Mouse (Mus musculus): ENCODE data around the gene Lmna. TPM values are rescaled to one million over a fixed set of nuclear protein-coding genes. Genes with fewer than 3 reads are reported as not detected.

Gene Lmna
- total and polyA plus RNA-seq, 2 experiments from 2014 or later, result 59.7 to 61.1 TPM

DNA sequence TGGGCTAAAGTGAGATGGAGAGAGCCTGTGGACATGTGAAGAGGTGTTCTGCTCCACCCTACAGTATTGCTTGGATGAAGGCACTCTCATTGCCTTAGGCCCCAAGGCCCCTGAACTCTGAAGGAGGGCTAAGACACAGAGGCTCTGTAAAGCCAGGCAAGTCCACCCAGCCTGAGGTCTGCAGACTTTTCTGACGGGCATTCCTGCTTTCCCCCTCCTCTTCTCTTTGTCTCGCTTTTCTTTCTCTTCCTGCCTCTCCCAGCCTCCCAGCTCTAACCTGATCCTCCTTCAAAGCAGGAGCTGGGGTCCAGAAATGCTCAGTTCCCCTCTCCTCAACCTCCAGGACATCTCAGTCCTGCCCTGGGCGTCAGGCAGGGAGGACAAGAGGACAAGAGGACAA lies 25.2 kb upstream of the Lmna start:
- peaks cover 19% of the 10 kb centered on the region for H3K36me3 ChIP-seq (ENCODE audit: insufficient read depth, low read length)
- H3K4me1 ChIP-seq (ENCODE audit: insufficient read depth, low read length), result peaks cover 38% of the 10 kb centered on the region
- peak overlapping the region; percentile 36; the same call in 1 of the 2 replicates for H3K27ac ChIP-seq
- no peak for ATAC-seq
- H3K9me3 ChIP-seq (ENCODE audit: low read length), result no peaks in the 10 kb centered on the region
- DNase-seq (ENCODE audit: low spot score), result no peak
- TF ChIP-seq CTCF (IDR thresholded peaks at IDR 0.05; ENCODE audit: low read depth), result no peak
- peak overlapping the region; percentile 66 for H3K4me3 ChIP-seq (ENCODE audit: low read length)
- H3K27me3 ChIP-seq (ENCODE audit: insufficient read depth, low read length), result no peaks in the 10 kb centered on the region
- WGBS, result 20% methylated on average over 3 of the region's 3 CpGs
- H3K4me2 ChIP-seq (ENCODE audit: low read depth, low read length), result peak overlapping the region; percentile 87
- H3K9ac ChIP-seq (replicated peaks; ENCODE audit: low read length), result peak overlapping the region; percentile 49

DNA sequence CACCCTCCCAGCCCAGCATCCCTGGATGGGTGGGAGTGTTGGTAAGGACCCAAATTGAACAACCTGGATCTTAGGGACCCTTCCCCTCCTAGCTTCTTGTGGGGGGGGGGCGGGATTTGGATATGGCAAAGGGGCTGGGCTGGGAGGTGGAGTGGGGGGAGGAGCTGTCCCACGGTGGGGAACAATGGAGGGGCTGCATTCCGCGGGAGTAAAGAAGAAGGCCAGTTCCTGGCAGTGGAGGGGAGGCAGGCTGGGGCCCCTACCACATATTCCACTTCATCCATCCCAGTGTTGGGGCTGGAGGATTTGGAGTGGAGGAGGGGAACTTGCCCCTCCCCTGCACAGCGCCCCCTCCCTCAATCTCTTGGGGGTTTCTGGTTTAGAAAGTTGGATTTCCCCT lies 23.9 kb upstream of the Lmna start:
- 2% methylated on average over 5 of the region's 5 CpGs for WGBS
- Histone ChIP-seq H3K4me1 (ENCODE audit: insufficient read depth, low read length) (peaks cover 47% of the 10 kb centered on the region), H3K27me3 (ENCODE audit: insufficient read depth, low read length) (no peaks in the 10 kb centered on the region)

DNA sequence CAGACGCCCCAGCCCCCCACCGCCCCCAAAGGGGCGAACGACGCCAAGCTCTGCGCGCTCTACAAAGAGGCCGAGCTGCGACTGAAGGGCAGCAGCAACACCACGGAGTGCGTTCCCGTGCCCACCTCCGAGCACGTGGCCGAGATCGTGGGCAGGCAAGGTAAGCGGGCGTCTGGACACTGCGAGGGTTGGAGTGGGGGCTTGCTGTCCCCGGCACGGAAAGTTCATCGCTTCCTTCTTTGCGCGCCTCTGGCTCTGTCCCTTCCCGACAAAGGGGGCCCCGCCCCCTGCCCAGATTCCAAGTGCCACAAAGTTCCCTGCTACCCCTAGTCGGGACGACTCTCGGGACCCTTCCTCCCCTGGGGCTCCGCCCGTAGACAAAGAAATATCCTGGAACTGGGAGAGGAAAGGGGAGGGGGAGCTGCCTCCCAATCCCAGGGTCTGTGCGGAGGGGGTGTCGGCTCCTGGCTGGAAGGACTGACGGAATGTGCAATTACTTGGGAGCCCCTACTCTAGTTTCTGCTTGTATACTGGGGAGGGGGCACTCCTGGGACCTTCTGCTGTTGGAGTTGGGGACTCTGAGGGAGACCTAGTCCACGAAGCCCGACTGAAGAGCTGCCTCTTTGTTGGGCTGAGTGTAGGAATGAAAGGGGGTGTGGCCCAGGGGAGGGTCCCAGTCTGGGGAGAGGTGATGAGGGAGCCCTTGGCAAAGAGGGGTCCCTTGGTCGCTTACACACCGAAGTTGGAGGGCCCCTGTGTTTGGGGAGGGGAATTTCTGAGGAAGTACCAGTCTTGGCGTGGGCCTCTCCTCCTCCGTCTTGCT lies 23.1 kb upstream of the Lmna start:
- Histone ChIP-seq H3K4me2 (ENCODE audit: low read depth, low read length) (peak overlapping the region; percentile 87), H3K9me3 (ENCODE audit: low read length) (no peaks in the 10 kb centered on the region), H3K4me3 (ENCODE audit: low read length) (peak overlapping the region; percentile 66), H3K36me3 (ENCODE audit: insufficient read depth, low read length) (peaks cover 13% of the 10 kb centered on the region), H3K27ac (peak overlapping the region; percentile 92), H3K9ac (replicated peaks; ENCODE audit: low read length) (peak overlapping the region; percentile 94), H3K4me1 (ENCODE audit: insufficient read depth, low read length) (peaks cover 47% of the 10 kb centered on the region), H3K27me3 (ENCODE audit: insufficient read depth, low read length) (no peaks in the 10 kb centered on the region)
- WGBS, result under 1% methylated on average over 35 of the region's 40 CpGs
- DNase-seq (ENCODE audit: low spot score) (peak; percentile 62), ATAC-seq (peak; percentile 15)
- no peak for TF ChIP-seq CTCF (IDR thresholded peaks at IDR 0.05; ENCODE audit: low read depth)

More for the DNA sequence above, 23.9 kb upstream of the Lmna start:
- no peak for DNase-seq (ENCODE audit: low spot score)
- peak overlapping the region; percentile 66 for H3K4me3 ChIP-seq (ENCODE audit: low read length)
- peaks cover 19% of the 10 kb centered on the region for H3K36me3 ChIP-seq (ENCODE audit: insufficient read depth, low read length)
- ATAC-seq, result no peak
- H3K9me3 ChIP-seq (ENCODE audit: low read length), result no peaks in the 10 kb centered on the region
- H3K4me2 ChIP-seq (ENCODE audit: low read depth, low read length), result peak overlapping the region; percentile 87
- TF ChIP-seq CTCF (IDR thresholded peaks at IDR 0.05; ENCODE audit: low read depth), result no peak
- peak overlapping the region; percentile 94 for H3K9ac ChIP-seq (replicated peaks; ENCODE audit: low read length)
- peak overlapping the region; percentile 92 for H3K27ac ChIP-seq

DNA sequence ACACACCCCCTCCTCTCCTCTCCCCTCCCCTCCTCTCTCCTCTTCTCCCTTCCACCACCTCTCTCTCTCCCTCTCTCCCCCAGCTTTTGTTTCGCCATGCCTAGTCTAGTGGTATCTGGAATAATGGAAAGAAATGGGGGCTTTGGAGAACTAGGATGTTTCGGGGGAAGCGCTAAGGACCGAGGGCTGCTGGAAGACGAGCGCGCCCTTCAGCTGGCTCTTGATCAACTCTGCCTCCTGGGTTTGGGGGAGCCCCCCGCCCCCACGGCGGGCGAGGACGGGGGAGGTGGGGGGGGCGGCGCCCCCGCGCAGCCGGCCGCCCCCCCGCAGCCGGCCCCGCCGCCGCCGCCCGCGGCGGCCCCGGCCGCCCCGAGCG lies 22.5 kb upstream of the Lmna start, which contains the start of gene Mex3a:
Gene Mex3a, plus strand, starts transcription at position 97 of the 376 bp plus-strand sequence.
- WGBS, result 4% methylated on average over 18 of the region's 31 CpGs

DNA sequence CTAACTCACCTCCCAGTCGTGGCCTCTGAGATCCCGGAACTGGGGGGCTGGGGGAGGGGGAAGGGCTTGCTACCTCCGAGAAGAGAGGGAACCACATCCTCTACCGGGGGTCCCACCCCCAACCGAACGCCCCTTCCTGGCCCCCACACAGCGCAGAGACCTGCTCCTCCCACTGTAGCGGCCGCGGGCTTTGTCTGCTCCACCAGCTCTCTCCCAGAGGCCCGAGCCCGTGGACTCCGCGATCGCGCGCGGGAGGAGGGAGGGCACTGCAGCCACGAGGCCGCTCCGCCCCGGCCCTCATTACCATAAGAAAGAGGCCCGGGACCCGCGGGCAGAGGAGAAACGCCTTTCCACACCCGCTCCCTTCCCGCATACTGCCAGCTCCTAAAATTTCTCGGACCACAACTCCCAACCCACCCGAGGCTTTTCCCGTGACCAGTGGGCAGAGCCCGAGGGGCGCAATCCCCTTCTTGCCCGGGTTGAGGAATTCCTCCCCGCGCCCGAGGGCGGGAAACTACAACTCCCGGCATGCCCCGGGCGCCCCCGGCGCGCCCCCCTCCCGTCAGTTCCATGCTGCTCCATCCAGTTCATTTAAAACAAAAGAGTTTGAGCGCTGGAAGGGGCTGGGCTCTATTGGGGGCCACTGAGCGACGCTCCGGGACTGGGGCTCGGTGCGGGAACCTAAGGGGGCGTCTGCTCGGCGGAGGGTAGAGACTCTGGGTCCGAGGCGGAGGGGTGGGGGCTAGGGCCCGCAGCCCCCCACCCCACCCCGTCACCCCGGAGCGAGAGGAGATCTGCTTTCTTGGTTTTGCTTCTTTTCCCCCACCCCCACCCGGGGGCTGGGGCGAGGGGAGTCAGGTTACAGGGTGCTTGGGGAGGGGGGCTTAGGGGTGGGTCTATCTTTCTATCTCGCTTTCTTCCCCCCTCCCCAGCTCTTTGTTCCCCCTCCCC lies 21.9 kb upstream of the Lmna start:
- no peak for TF ChIP-seq CTCF (IDR thresholded peaks at IDR 0.05; ENCODE audit: low read depth)
- Histone ChIP-seq H3K27ac (peak overlapping the region; percentile 92), H3K4me3 (ENCODE audit: low read length) (peak overlapping the region; percentile 66), H3K27me3 (ENCODE audit: insufficient read depth, low read length) (no peaks in the 10 kb centered on the region), H3K4me1 (ENCODE audit: insufficient read depth, low read length) (peaks cover 48% of the 10 kb centered on the region), H3K9me3 (ENCODE audit: low read length) (no peaks in the 10 kb centered on the region), H3K36me3 (ENCODE audit: insufficient read depth, low read length) (0 out of 2 replicates have a peak, but pooled peaks cover under 1% of the 10 kb centered on the region), H3K9ac (replicated peaks; ENCODE audit: low read length) (peak overlapping the region; percentile 94), H3K4me2 (ENCODE audit: low read depth, low read length) (peak overlapping the region; percentile 87)
- peak; percentile 93 for DNase-seq (ENCODE audit: low spot score)
- ATAC-seq, result peak; percentile 86
- under 1% methylated on average over 60 of the region's 63 CpGs for WGBS

More for the DNA sequence above, 22.5 kb upstream of the Lmna start, which contains the start of gene Mex3a:
- Histone ChIP-seq H3K4me3 (ENCODE audit: low read length) (peak within 1 kb of the TSS; percentile 66), H3K27ac (peak within 1 kb of the TSS; percentile 92), H3K36me3 (ENCODE audit: insufficient read depth, low read length) (peaks cover 7% of the 10 kb centered on the region; the same call in 1 of the 2 replicates), H3K4me1 (ENCODE audit: insufficient read depth, low read length) (peaks cover 53% of the 10 kb centered on the region), H3K9me3 (ENCODE audit: low read length) (no peaks in the 10 kb centered on the region), H3K27me3 (ENCODE audit: insufficient read depth, low read length) (no peaks in the 10 kb centered on the region), H3K4me2 (ENCODE audit: low read depth, low read length) (peak within 1 kb of the TSS; percentile 87), H3K9ac (replicated peaks; ENCODE audit: low read length) (peak within 1 kb of the TSS; percentile 94)
- no peak for TF ChIP-seq CTCF (IDR thresholded peaks at IDR 0.05; ENCODE audit: low read depth)
- DNase-seq (ENCODE audit: low spot score) (peak; percentile 60), ATAC-seq (no peak)

DNA sequence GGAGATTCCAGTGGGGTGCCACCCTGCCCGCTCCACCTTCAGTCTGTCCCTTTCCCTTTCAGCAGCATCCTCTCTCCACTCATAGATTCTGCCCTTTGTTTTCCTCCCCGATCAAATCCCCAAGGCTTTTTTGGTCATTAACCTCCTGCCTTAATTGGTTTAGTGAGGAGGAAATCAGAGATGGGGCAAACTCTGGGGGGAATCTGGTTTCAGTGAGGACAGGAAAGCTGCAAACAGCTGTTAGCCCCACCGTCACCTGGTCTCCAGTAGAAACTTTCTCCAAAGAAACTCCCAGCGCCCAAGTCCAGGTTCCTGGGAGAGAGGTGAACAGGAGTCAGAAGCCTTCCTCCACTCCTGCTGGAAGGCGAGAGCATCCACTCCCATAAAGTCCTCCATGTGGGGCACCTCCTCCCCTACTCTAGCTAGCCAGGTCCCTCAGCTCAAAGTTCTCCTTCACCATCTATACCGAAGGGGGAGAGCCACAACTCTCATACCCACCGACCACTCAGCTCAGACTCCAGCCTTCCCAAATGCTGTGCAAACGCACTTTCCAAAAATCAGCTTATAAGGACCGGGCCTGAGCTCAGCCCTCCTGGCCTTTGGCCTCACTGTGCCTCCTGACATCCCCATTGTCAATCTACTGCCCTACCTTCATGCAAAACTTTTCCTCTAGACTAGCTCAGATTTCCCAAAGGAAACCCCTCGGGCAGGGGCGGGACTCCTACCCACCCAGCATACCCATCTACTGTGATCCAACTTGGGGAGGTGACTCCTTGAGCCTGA lies 20.5 kb upstream of the Lmna start:
- Histone ChIP-seq H3K4me3 (ENCODE audit: low read length) (peak overlapping the region; percentile 66), H3K4me1 (ENCODE audit: insufficient read depth, low read length) (peaks cover 37% of the 10 kb centered on the region), H3K9me3 (ENCODE audit: low read length) (no peaks in the 10 kb centered on the region), H3K27ac (peak overlapping the region; percentile 92), H3K9ac (replicated peaks; ENCODE audit: low read length) (peak overlapping the region; percentile 94), H3K4me2 (ENCODE audit: low read depth, low read length) (peak overlapping the region; percentile 87), H3K27me3 (ENCODE audit: insufficient read depth, low read length) (no peaks in the 10 kb centered on the region), H3K36me3 (ENCODE audit: insufficient read depth, low read length) (no peaks in the 10 kb centered on the region)
- DNase-seq (ENCODE audit: low spot score), result no peak
- ATAC-seq, result no peak
- no peak for TF ChIP-seq CTCF (IDR thresholded peaks at IDR 0.05; ENCODE audit: low read depth)
- WGBS, result 7% methylated on average over 11 of the region's 11 CpGs

Data from hindbrain, postnatal 0 days (tissue).